Mouse (Mus musculus): Measurements from ENCODE around the gene Nom1.
A peak's percentile ranks its signal among the peaks of the same experiment; 100 is the strongest.

DNA sequence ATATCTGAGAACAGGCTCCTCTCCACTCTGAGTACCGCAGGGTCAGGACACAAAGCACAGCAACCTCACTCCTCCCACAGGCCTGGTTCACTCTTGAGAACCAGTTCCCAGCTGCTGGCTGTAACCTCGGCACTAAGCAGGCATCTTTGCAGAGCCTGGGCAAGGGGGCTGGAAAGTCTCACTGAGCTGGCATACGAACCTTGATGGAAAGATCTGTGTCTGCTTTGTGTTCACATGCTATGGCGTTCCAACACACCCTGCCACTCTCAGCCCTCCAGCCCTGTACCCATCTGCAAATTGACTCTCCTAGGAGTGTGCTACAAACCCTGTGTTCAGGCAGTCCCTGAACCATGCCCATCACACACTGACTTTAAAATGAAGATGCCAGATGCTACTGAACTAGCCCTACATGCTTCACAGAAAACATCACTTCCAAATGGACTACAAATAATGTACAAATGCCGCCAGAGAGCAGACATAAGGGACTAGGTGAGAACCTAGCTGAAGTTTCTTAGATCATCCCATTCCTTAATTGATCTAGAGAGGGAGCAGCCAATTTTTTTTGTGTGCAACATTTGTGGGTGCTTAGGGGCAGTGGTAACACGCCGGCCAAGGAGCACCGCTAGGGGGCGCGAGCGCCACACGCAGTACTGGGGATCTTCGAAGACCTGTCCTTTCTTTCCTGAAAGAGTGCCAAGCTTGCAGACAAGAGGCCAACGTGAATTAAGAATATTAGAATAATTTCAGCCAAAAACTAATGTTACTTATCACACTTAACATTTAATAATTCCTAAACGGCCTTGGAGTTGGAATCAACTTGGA lies 45.3 kb upstream of the Nom1 start:
- TF ChIP-seq NELFE (IDR thresholded peaks at IDR 0.05; ENCODE audit: low read depth, low read length), result no peak
- TF ChIP-seq MEF2A (IDR thresholded peaks at IDR 0.05; ENCODE audit: extremely low read depth, insufficient replicate concordance, low read depth, low read length, poor library complexity, severe bottlenecking), result no peak
- no peak for TF ChIP-seq KAT2A (conservative IDR thresholded peaks at IDR 0.05; ENCODE audit: low read depth, low read length)
- TF ChIP-seq USF1 (IDR thresholded peaks at IDR 0.05; ENCODE audit: low read depth, low read length), result no peak
- no peak for TF ChIP-seq SIN3A (IDR thresholded peaks at IDR 0.05; ENCODE audit: low read length)
- peak; percentile 96 to 99 (median 99) for TF ChIP-seq CTCF (IDR thresholded peaks at IDR 0.05 in 2 of 3, conservative IDR thresholded peaks at IDR 0.05 in 1 of 3; ENCODE audit: control insufficient read depth in 1 of 3, insufficient read depth in 1 of 3, low read depth in 2 of 3, low read length in 3 of 3, poor library complexity in 1 of 3, severe bottlenecking in 1 of 3)
- no peak for TF ChIP-seq POLR2AphosphoS2 (IDR thresholded peaks at IDR 0.05; ENCODE audit: low read length)
- no peak for TF ChIP-seq POLR2A (IDR thresholded peaks at IDR 0.05; ENCODE audit: control insufficient read depth in 1 of 2, insufficient read depth in 1 of 2, low read depth in 1 of 2, low read length in 2 of 2, poor library complexity in 1 of 2)
